Comparison of ENCODE assay signal across 8 mouse cellular contexts in the genomic region with DNA sequence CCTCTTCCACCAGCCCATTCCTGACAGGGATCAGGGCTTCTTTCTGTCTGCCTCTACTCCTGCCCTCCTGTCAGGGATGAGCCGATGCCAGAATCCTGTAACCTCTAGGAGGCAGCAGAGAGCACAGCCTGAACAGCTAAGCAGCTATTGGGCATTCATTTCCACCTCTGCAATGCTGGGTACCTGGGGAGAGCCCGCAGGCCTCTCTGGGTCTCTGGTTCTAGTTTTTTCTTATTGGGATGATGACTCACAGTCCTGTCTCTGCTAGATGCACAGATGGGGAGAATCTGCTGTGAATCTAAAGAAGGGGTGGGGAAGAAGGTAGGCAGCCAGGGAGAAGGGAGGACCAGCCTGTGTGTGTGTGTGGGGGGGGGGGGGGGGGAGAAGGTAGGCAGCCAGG. TPM values are rescaled to one million over a fixed set of nuclear protein-coding genes. Genes with fewer than 3 reads are reported as not detected.
DNase-seq lines count a peak whose midpoint lies in the region; ATAC-seq and TF ChIP-seq lines count a peak whose summit lies in the region.

No protein-coding gene starts in this region.

- 11% methylated on average over 2 of the region's 2 CpGs for WGBS in heart, adult 2 months
- WGBS in heart, embryonic 10.5 days, result 18% methylated on average over 2 of the region's 2 CpGs
- WGBS in cerebellum, adult 2 months, result 11% methylated on average over 2 of the region's 2 CpGs
- 17% methylated on average over 2 of the region's 2 CpGs for WGBS in midbrain, embryonic 10.5 days

- H3K9ac ChIP-seq in heart, adult 2 months (ENCODE audit: low read depth, low read length), result no peak overlapping the region

- TF ChIP-seq EP300 in heart, adult 2 months (IDR thresholded peaks at IDR 0.05; ENCODE audit: insufficient read depth, low read depth, low read length), result no peak

- peak; percentile 92 for TF ChIP-seq CTCF in heart, adult 2 months (IDR thresholded peaks at IDR 0.05)
- peak; percentile 80 for TF ChIP-seq CTCF in cerebellum, adult 2 months (IDR thresholded peaks at IDR 0.05; ENCODE audit: borderline replicate concordance, insufficient read depth, low read depth, low read length)

- no peak overlapping the region for H3K4me3 ChIP-seq in heart, adult 2 months
- H3K4me3 ChIP-seq in heart, embryonic 10.5 days, result no peak overlapping the region
- H3K4me3 ChIP-seq in cerebellum, adult 2 months (replicated peaks; ENCODE audit: insufficient read depth, low read depth, low read length), result no peak overlapping the region
- H3K4me3 ChIP-seq in midbrain, embryonic 10.5 days, result no peak overlapping the region

- no peak for TF ChIP-seq POLR2A in heart, adult 2 months (IDR thresholded peaks at IDR 0.05; ENCODE audit: insufficient read depth, low read depth, low read length)
- no peak for TF ChIP-seq POLR2A in cerebellum, adult 2 months (IDR thresholded peaks at IDR 0.05; ENCODE audit: borderline replicate concordance, insufficient read depth, low read length)

- no peaks in the 10 kb centered on the region for H3K79me2 ChIP-seq in heart, adult 2 months (replicated peaks; ENCODE audit: control insufficient read depth, insufficient read depth, low read length)

- no peaks in the 10 kb centered on the region for H3K27me3 ChIP-seq in heart, adult 2 months (ENCODE audit: control insufficient read depth, insufficient read depth, low read length)
- H3K27me3 ChIP-seq in heart, embryonic 10.5 days (ENCODE audit: insufficient read depth, poor library complexity, severe bottlenecking), result peaks cover 5% of the 10 kb centered on the region; the same call in 1 of the 2 replicates
- no peaks in the 10 kb centered on the region for H3K27me3 ChIP-seq in cerebellum, adult 2 months (ENCODE audit: control insufficient read depth, insufficient read depth, low read length)
- peaks cover 19% of the 10 kb centered on the region for H3K27me3 ChIP-seq in midbrain, embryonic 10.5 days (ENCODE audit: low read depth, poor library complexity, severe bottlenecking)

- intact Hi-C loops in heart, adult 2 months (cut with DNase I), result loop anchor here (2.0 to 5.0 kb wide), 2 partner anchors 61 to 194 kb away; no protein-coding TSS in a partner anchor
- intact Hi-C loops in left cerebral cortex, postnatal 10 days (cut with DNase I), result loop anchor here (5.0 kb wide), 1 partner anchor 191 kb away; no protein-coding TSS in a partner anchor

- DNase-seq in heart, adult 2 months, result peak; percentile 35 to 65
- no peak for DNase-seq in heart, embryonic 10.5 days (ENCODE audit: low spot score)
- DNase-seq in cerebellum, adult 2 months, result peak; percentile 68 to 78
- DNase-seq in kidney, adult 11 months, result peak; percentile 32
- peak; percentile 48 to 74 for DNase-seq in left cerebral cortex, postnatal 10 days (ENCODE audit: extremely low spot score in 1 of 2, low spot score in 2 of 2)
- peak; percentile 74 for DNase-seq in midbrain, embryonic 10.5 days (ENCODE audit: low spot score)
- DNase-seq in spleen, postnatal 10 days (ENCODE audit: low spot score in 2 of 2), result peak; percentile 29 to 67

- no peak overlapping the region for H3K27ac ChIP-seq in heart, adult 2 months
- no peak overlapping the region for H3K27ac ChIP-seq in heart, embryonic 10.5 days
- no peak overlapping the region for H3K27ac ChIP-seq in cerebellum, adult 2 months (ENCODE audit: insufficient read depth, low read length)
- peak overlapping the region; percentile 69 for H3K27ac ChIP-seq in midbrain, embryonic 10.5 days (replicated peaks)

- H3K36me3 ChIP-seq in heart, adult 2 months (ENCODE audit: control insufficient read depth, insufficient read depth, low read length), result no peaks in the 10 kb centered on the region
- no peaks in the 10 kb centered on the region for H3K36me3 ChIP-seq in heart, embryonic 10.5 days
- no peaks in the 10 kb centered on the region for H3K36me3 ChIP-seq in midbrain, embryonic 10.5 days

- H3K9me3 ChIP-seq in heart, embryonic 10.5 days, result no peaks in the 10 kb centered on the region
- no peaks in the 10 kb centered on the region for H3K9me3 ChIP-seq in midbrain, embryonic 10.5 days (replicated peaks)

- ATAC-seq in frontal cortex, adult (ENCODE audit: low TSS enrichment), result peak; percentile 96

- H3K4me1 ChIP-seq in heart, adult 2 months (ENCODE audit: control insufficient read depth, insufficient read depth, low read length), result no peaks in the 10 kb centered on the region
- no peaks in the 10 kb centered on the region for H3K4me1 ChIP-seq in heart, embryonic 10.5 days
- H3K4me1 ChIP-seq in cerebellum, adult 2 months (ENCODE audit: control insufficient read depth, insufficient read depth, low read length), result no peaks in the 10 kb centered on the region
- peaks cover 58% of the 10 kb centered on the region for H3K4me1 ChIP-seq in midbrain, embryonic 10.5 days

RNA-seq across cellular contexts. Expression of gene Lmo1, which starts 55.8 kb away (rescaled TPM):
- 1 to 10 TPM; 2.0 to 2.8 TPM for total RNA-seq in heart, adult 2 months (2021)
- polyA plus RNA-seq in heart, adult 2 months (2012; rRNA removed), result 8.1 and 8.6 TPM in 2 replicates
- polyA plus RNA-seq in heart, embryonic 10.5 days (2016; fragmentation: Nextera tagmentation; extraction: Ambion mirVana), result 1.3 and 7.3 TPM in 2 replicates
- polyA plus RNA-seq in cerebellum, adult 2 months (2012; rRNA removed), result 27.3 and 31.6 TPM in 2 replicates
- 10 to 100 TPM; 25.2 to 26.8 TPM for total RNA-seq in left cerebral cortex, postnatal 10 days (2021)
- polyA plus RNA-seq in midbrain, embryonic 10.5 days (2016; fragmentation: Nextera tagmentation; extraction: Ambion mirVana), result 34.8 and 57.9 TPM in 2 replicates
